In the genomic region with DNA sequence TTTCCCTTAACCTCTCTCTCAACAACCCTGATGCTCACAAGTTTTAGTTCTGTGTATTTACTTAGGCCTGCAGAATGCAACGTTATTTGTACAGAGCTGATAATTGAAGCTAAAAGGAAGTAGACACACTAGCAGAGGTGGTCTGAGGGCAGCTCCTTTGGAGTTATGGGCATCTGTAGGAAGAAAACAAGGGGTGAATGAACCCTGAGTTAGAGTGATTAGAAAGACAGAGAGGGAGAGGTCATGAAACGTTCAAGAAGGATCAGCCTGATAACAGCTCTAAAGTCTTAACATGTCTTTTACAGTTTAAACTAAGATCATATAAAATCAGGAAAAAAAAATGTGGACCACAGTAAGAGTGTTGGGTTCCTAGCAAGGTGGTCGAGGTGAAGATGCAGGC, we compare ENCODE assay signal across 23 mouse cellular contexts. TPM values are rescaled to one million over a fixed set of nuclear protein-coding genes. Genes with fewer than 3 reads are reported as not detected.
"Had no signal": no experiment of that assay in that cellular context is flagged by ENCODE, and none has a peak within 500 bp of the region (broad histone marks: within the 10 kb centered on the region; RNA-seq: fewer than 3 reads in every experiment).

No protein-coding gene starts in this region.

- H3K9me3 ChIP-seq: intestine, embryonic 15.5 days; kidney, embryonic 15.5 days; limb, embryonic 15.5 days; megakaryocyte, embryonic 14.5 days; midbrain, embryonic 12.5 days; neural tube, embryonic 13.5 days had no signal

- H3K9ac ChIP-seq: intestine, embryonic 15.5 days; kidney, embryonic 15.5 days; limb, embryonic 15.5 days; lung, embryonic 14.5 days; midbrain, embryonic 12.5 days; neural tube, embryonic 13.5 days had no signal

- H3K27me3 ChIP-seq: intestine, embryonic 15.5 days; kidney, embryonic 15.5 days; limb, embryonic 15.5 days; megakaryocyte, embryonic 14.5 days; midbrain, embryonic 12.5 days; neural tube, embryonic 13.5 days had no signal

- H3K27ac ChIP-seq: intestine, embryonic 15.5 days; kidney, embryonic 15.5 days; left cerebral cortex, adult 2 months; limb, embryonic 15.5 days; midbrain, embryonic 12.5 days; neural tube, embryonic 13.5 days; stomach, postnatal 0 days had no signal

- DNase-seq: kidney, adult 18-20 months; kidney, postnatal 14 days; lung, embryonic 14.5 days; lung, postnatal 10 days; lung, postnatal 4 days; right cerebral cortex, adult 18-20 months; right cerebral cortex, postnatal 25 days; thymus, postnatal 4 days had no signal

- H3K4me1 ChIP-seq: intestine, embryonic 15.5 days; kidney, embryonic 15.5 days; limb, embryonic 15.5 days; megakaryocyte, embryonic 14.5 days; midbrain, embryonic 12.5 days; neural tube, embryonic 13.5 days had no signal

- ATAC-seq: intestine, embryonic 15.5 days; midbrain, embryonic 16.5 days had no signal

- H3K4me2 ChIP-seq: intestine, embryonic 15.5 days; kidney, embryonic 15.5 days; limb, embryonic 15.5 days; lung, embryonic 14.5 days; midbrain, embryonic 12.5 days; neural tube, embryonic 13.5 days had no signal

- H3K4me3 ChIP-seq: intestine, embryonic 15.5 days; kidney, embryonic 15.5 days; left cerebral cortex, adult 2 months; limb, embryonic 15.5 days; megakaryocyte, embryonic 14.5 days; midbrain, embryonic 12.5 days; neural tube, embryonic 13.5 days had no signal

RNA-seq across cellular contexts. Expression of a gene that starts 28.5 kb away (rescaled TPM):
- total RNA-seq: layer of hippocampus, adult 8-10 months; layer of hippocampus, postnatal 25 days; left cerebral cortex, adult 2 months; left cerebral cortex, postnatal 14 days had no signal
- polyA plus RNA-seq: intestine, embryonic 15.5 days; kidney, embryonic 15.5 days; large intestine, adult 2 months; limb, embryonic 11.5 days; limb, embryonic 15.5 days; lung, embryonic 14.5 days; midbrain, embryonic 12.5 days; midbrain, embryonic 16.5 days; neural tube, embryonic 13.5 days; small intestine, adult 2 months; stomach, postnatal 0 days had no signal
